Mouse (Mus musculus) heart, embryonic 13.5 days (tissue): ENCODE data around the gene Pan2. TPM values are rescaled to one million over a fixed set of nuclear protein-coding genes. Genes with fewer than 3 reads are reported as not detected.
A peak's percentile ranks its signal among the peaks of the same experiment; 100 is the strongest.

Experiments used
- ATAC-seq: fragments of 200-750 bp; cut with Nextera tagmentation; 2 replicates; pipeline ENCODE4 v1.8.0; 2017; ENCODE audit warnings: moderate TSS enrichment; ENCODE audit not compliant: insufficient number of reproducible peaks, low FRiP score, low TSS enrichment; ENCODE audit errors: extremely low read depth
- H3K27ac ChIP-seq: fragments of 300-500 bp; sonication (generic); replicated peaks from 2 replicates; pipeline ENCODE4 v1.5.1; 2015; ENCODE audit warnings: moderate library complexity, mild to moderate bottlenecking, inconsistent platforms
- H3K27me3 ChIP-seq: fragments of 300-500 bp; sonication (generic); replicated peaks from 2 replicates; pipeline ENCODE4 v1.6.1; 2015; ENCODE audit warnings: mild to moderate bottlenecking, inconsistent platforms
- H3K36me3 ChIP-seq: fragments of 300-500 bp; sonication (generic); 2 replicates; pipeline ENCODE4 v1.6.1; 2015; ENCODE audit warnings: mild to moderate bottlenecking, inconsistent platforms
- H3K4me1 ChIP-seq: fragments of 300-500 bp; sonication (generic); 2 replicates; pipeline ENCODE4 v1.6.1; 2015; ENCODE audit warnings: inconsistent platforms
- H3K4me2 ChIP-seq: fragments of 300-500 bp; sonication (generic); 2 replicates; pipeline ENCODE4 v1.6.1; 2015; ENCODE audit warnings: inconsistent platforms, mild to moderate bottlenecking, moderate library complexity
- H3K4me3 ChIP-seq: fragments of 300-500 bp; sonication (generic); 2 replicates; pipeline ENCODE4 v1.5.1; 2015; ENCODE audit warnings: moderate library complexity, mild to moderate bottlenecking, inconsistent platforms
- H3K9ac ChIP-seq: fragments of 300-500 bp; sonication (generic); 2 replicates; pipeline ENCODE4 v1.6.1; 2015; ENCODE audit warnings: inconsistent platforms, mild to moderate bottlenecking, moderate library complexity
- H3K9me3 ChIP-seq: fragments of 300-500 bp; sonication (generic); 2 replicates; pipeline ENCODE4 v1.6.1; 2016; ENCODE audit warnings: inconsistent platforms
- WGBS: fragments of 180-500 bp; shearing (Covaris S2); methylation state at CpG from one replicate; pipeline ENCODE4 v1.1.7; 2015; ENCODE audit warnings: mixed read lengths; 5-methylcytosine and 5-hydroxymethylcytosine counted together
- polyA plus RNA-seq: library from polyadenylated mRNA; unstranded; fragments of >200 nt; fragmentation: Nextera tagmentation; extraction: Ambion mirVana; gene quantifications from 2 replicates; pipeline ENCODE4 v1.2.1, GENCODE M21; 2015

The Pan2 gene
- polyA plus RNA-seq, 1 experiment from 2014 or later = 24.9 TPM

GRCm38 (mm10) chr10:128367899-128368401, 64.8 kb downstream of the Pan2 start:
- 14% methylated on average over 19 of the region's 19 CpGs for WGBS
- H3K4me3 ChIP-seq = peak overlapping the region; percentile 70

GRCm38 (mm10) chr10:128368402-128369217, 65.5 kb downstream of the Pan2 start, which contains the start of gene Coq10a:
Coq10a (minus strand) TSS chr10:128368997.
- H3K36me3 ChIP-seq = peaks cover 23% of the 10 kb centered on the region
- H3K27me3 ChIP-seq = no peaks in the 10 kb centered on the region
- no peaks in the 10 kb centered on the region for H3K9me3 ChIP-seq
- peaks cover 32% of the 10 kb centered on the region for H3K4me1 ChIP-seq
- under 1% methylated on average over 87 of the region's 87 CpGs for WGBS
- H3K27ac ChIP-seq = peak within 1 kb of the TSS; percentile 93
- H3K4me2 ChIP-seq = peak within 1 kb of the TSS; percentile 92
- peak; percentile 94 for ATAC-seq
- peak within 1 kb of the TSS; percentile 86 for H3K9ac ChIP-seq
- H3K4me3 ChIP-seq = peak within 1 kb of the TSS; percentile 70

More at GRCm38 (mm10) chr10:128367899-128368401, 64.8 kb downstream of the Pan2 start:
- H3K4me1 ChIP-seq = peaks cover 25% of the 10 kb centered on the region
- H3K27me3 ChIP-seq = no peaks in the 10 kb centered on the region
- peaks cover 30% of the 10 kb centered on the region for H3K36me3 ChIP-seq
- no peaks in the 10 kb centered on the region for H3K9me3 ChIP-seq
- H3K4me2 ChIP-seq = peak overlapping the region; percentile 92
- ATAC-seq = no peak
- H3K9ac ChIP-seq = peak overlapping the region; percentile 86
- peak overlapping the region; percentile 93 for H3K27ac ChIP-seq

- 7% methylated on average over 9 of the region's 9 CpGs for WGBS
- H3K4me1 ChIP-seq = peaks cover 32% of the 10 kb centered on the region
- H3K27ac ChIP-seq = peak overlapping the region; percentile 93
- H3K9me3 ChIP-seq = no peaks in the 10 kb centered on the region
- peak overlapping the region; percentile 70 for H3K4me3 ChIP-seq
- no peak; the same call in 1 of the 2 replicates for ATAC-seq
- H3K9ac ChIP-seq = peak overlapping the region; percentile 86
- peaks cover 17% of the 10 kb centered on the region for H3K36me3 ChIP-seq
- H3K27me3 ChIP-seq = no peaks in the 10 kb centered on the region
- peak overlapping the region; percentile 92 for H3K4me2 ChIP-seq
Measured at GRCm38 (mm10) chr10:128369218-128369543, 66.0 kb downstream of the Pan2 start.

DNA sequence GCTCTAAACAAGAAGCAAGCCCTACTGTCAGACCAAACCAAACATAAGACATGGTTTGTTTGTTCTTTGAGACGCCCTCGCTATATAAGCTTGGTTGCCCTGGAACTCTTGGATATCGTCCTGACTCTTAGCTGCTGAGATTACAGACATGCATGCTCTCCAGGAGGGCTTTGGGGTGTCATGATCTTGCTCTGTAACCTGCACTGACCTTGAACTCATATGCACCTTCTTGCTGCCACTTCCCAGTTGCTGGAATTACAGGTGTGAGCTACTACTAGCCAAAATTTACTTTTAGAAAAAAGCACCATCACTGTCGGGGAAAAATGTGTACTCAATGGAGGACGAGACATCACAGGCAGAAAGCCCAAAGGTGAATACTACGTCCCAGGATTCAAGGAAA, 66.5 kb downstream of the Pan2 start:
- no peaks in the 10 kb centered on the region for H3K27me3 ChIP-seq
- H3K4me3 ChIP-seq = peak overlapping the region; percentile 70
- no peaks in the 10 kb centered on the region for H3K9me3 ChIP-seq
- peaks cover 32% of the 10 kb centered on the region for H3K4me1 ChIP-seq
- 81% methylated on average over 6 of the region's 6 CpGs for WGBS
- peak overlapping the region; percentile 86 for H3K9ac ChIP-seq
- H3K36me3 ChIP-seq = peaks cover 13% of the 10 kb centered on the region
- H3K4me2 ChIP-seq = peak overlapping the region; percentile 92
- no peak for ATAC-seq
- H3K27ac ChIP-seq = peak overlapping the region; percentile 93

- Histone ChIP-seq H3K27me3 (no peaks in the 10 kb centered on the region), H3K4me2 (no peak overlapping the region), H3K27ac (0 out of 2 replicates have a peak overlapping the region, but pooled peaks have one; percentile 93)
Measured at GRCm38 (mm10) chr10:128370021-128370420, 66.9 kb downstream of the Pan2 start.

GRCm38 (mm10) chr10:128370601-128371000, 67.5 kb downstream of the Pan2 start:
- no peaks in the 10 kb centered on the region for H3K27me3 ChIP-seq
- no peak overlapping the region for H3K4me2 ChIP-seq
- H3K4me1 ChIP-seq = peaks cover 32% of the 10 kb centered on the region
- WGBS = 54% methylated on average over 4 of the region's 4 CpGs
- no peak overlapping the region for H3K27ac ChIP-seq
- peaks cover 3% of the 10 kb centered on the region for H3K36me3 ChIP-seq
- H3K9ac ChIP-seq = 0 out of 2 replicates have a peak overlapping the region, but pooled peaks have one; percentile 6
- no peaks in the 10 kb centered on the region for H3K9me3 ChIP-seq
- no peak for ATAC-seq
- no peak overlapping the region for H3K4me3 ChIP-seq

More at GRCm38 (mm10) chr10:128370021-128370420, 66.9 kb downstream of the Pan2 start:
- Histone ChIP-seq H3K9me3 (no peaks in the 10 kb centered on the region), H3K36me3 (peaks cover 9% of the 10 kb centered on the region), H3K4me3 (no peak overlapping the region), H3K4me1 (peaks cover 32% of the 10 kb centered on the region), H3K9ac (no peak overlapping the region)
- ATAC-seq = no peak
- 72% methylated on average over 5 of the region's 6 CpGs for WGBS

Other genes with a start within 250 kb of the Pan2 start
- 301 and 338 TPM in 2 replicates for gene Ptges3, start 244.4 kb upstream of the Pan2 start, polyA plus RNA-seq
- gene Atp5b, start 220.1 kb upstream of the Pan2 start, polyA plus RNA-seq = 4,907 and 5,417 TPM in 2 replicates
- gene Baz2a, start 211.8 kb upstream of the Pan2 start, polyA plus RNA-seq = 7.4 and 8.0 TPM in 2 replicates
- gene Rbms2, start 123.0 kb upstream of the Pan2 start, polyA plus RNA-seq = 35.4 and 37.3 TPM in 2 replicates
- gene Gls2, start 108.9 kb upstream of the Pan2 start, polyA plus RNA-seq = 0.53 and 0.96 TPM in 2 replicates
- 40.7 and 40.8 TPM in 2 replicates for gene Spryd4, start 91.5 kb upstream of the Pan2 start, polyA plus RNA-seq
- not detected in 2 replicates for gene Mip, start 77.5 kb upstream of the Pan2 start, polyA plus RNA-seq
- gene Timeless, start 71.3 kb upstream of the Pan2 start, polyA plus RNA-seq = 32.2 and 34.0 TPM in 2 replicates
- gene Apon, start 49.2 kb upstream of the Pan2 start, polyA plus RNA-seq = 0.10 and 0.17 TPM in 2 replicates
- 0.27 and 1.7 TPM in 2 replicates for gene Apof, start 34.7 kb upstream of the Pan2 start, polyA plus RNA-seq
- 9.7 and 9.8 TPM in 2 replicates for gene Stat2, start 32.8 kb upstream of the Pan2 start, polyA plus RNA-seq
- 1.8 and 2.6 TPM in 2 replicates for gene Il23a, start 4.6 kb upstream of the Pan2 start, polyA plus RNA-seq
- 193 and 228 TPM in 2 replicates for gene Cnpy2, start 19.1 kb downstream of the Pan2 start, polyA plus RNA-seq
- gene Cs, start 34.4 kb downstream of the Pan2 start, polyA plus RNA-seq = 396 and 409 TPM in 2 replicates
- 11.8 and 12.6 TPM in 2 replicates for gene Coq10a, start 65.7 kb downstream of the Pan2 start, polyA plus RNA-seq
- gene Ankrd52, start 73.8 kb downstream of the Pan2 start, polyA plus RNA-seq = 8.8 and 9.4 TPM in 2 replicates
- 0.12 and 1.5 TPM in 2 replicates for gene Slc39a5, start 97.9 kb downstream of the Pan2 start, polyA plus RNA-seq
- 58.0 and 63.9 TPM in 2 replicates for gene Nabp2, start 108.2 kb downstream of the Pan2 start, polyA plus RNA-seq
- 26.8 and 27.0 TPM in 2 replicates for gene Rnf41, start 108.3 kb downstream of the Pan2 start, polyA plus RNA-seq
- gene Smarcc2, start 155.9 kb downstream of the Pan2 start, polyA plus RNA-seq = 55.2 and 57.1 TPM in 2 replicates
- 1,202 and 1,344 TPM in 2 replicates for gene Myl6, start 190.8 kb downstream of the Pan2 start, polyA plus RNA-seq
- 3.2 and 4.5 TPM in 2 replicates for gene Myl6b, start 195.3 kb downstream of the Pan2 start, polyA plus RNA-seq
- 17.2 and 17.3 TPM in 2 replicates for gene Esyt1, start 222.5 kb downstream of the Pan2 start, polyA plus RNA-seq
- gene Zc3h10, start 244.4 kb downstream of the Pan2 start, polyA plus RNA-seq = 7.6 and 9.4 TPM in 2 replicates
- gene Rpl41, start 246.0 kb downstream of the Pan2 start, polyA plus RNA-seq = 2,656 and 2,881 TPM in 2 replicates